Mouse (Mus musculus) megakaryocyte progenitor cell, adult 5-6 weeks (primary cell): Measurements from ENCODE around the gene Tnrc6b. TPM values are rescaled to one million over a fixed set of nuclear protein-coding genes. Genes with fewer than 3 reads are reported as not detected.
"Not testable (repeated sequence)": the region's sequence is repeated elsewhere in the genome, so short reads cannot be mapped to it uniquely, and the experiment has no call there.

Experiments
- ATAC-seq: replicated peaks from 2 replicates; pipeline ENCODE4 v1.8.0; 2016; ENCODE audit warnings: mild to moderate bottlenecking, moderate TSS enrichment, inconsistent platforms; ENCODE audit not compliant: poor library complexity
- total RNA-seq, 2 experiments: library from RNA; stranded (forward) in 1 of 2; stranded (reverse) in 1 of 2; fragments of 157-497, 149-512 nt in 1 of 2; fragments of 200-1000 nt in 1 of 2; gene quantifications; 2 replicates each; pipeline versions ENCODE4 v1.2.3 to v1.2.4; 2015 to 2017

The Tnrc6b gene
- total RNA-seq, 2 experiments from 2014 or later: 46.5 to 46.6 TPM

DNA sequence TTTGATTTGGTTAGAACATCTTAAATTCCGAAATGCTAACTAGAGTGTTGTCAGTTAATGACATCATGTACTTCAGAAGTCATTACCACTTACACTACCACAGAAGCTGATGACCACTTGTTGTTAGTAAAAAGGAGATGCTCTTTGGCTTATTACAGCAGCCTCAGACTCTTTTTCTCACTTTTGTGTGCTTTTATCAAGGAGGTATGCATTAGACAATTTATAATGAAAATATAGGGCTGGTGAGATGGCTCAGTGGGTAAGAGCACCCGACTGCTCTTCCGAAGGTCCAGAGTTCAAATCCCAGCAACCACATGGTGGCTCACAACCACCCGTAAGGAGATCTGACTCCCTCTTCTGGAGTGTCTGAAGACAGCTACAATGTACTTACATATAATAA lies 24.6 kb downstream of the Tnrc6b start:
- ATAC-seq: not testable (repeated sequence)

- peak; percentile 55 for ATAC-seq
These were observed 25.4 kb downstream of the Tnrc6b start for GRCm38 (mm10) chr15:80736553-80736952.

- ATAC-seq: no peak
These were observed 27.1 kb downstream of the Tnrc6b start for GRCm38 (mm10) chr15:80738244-80738643.

DNA sequence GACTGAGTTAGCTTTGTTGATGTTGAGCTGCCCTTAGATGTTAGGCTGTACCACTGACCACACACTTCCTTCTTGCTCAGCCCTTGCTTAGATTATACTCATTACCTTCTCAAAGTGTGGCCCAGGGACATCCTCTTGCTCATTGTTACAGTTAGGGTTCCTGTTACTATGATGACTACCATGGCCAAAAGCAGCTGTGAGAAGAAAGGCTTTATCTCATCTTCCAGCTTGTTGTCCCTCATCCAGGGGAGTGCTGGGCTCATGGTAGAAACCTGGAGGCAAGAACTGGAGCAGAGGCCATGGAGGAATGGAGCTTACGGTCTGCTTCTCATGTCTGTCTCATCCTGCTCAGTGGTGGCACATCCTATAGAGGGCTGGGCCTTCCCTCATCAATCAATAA lies 28.9 kb downstream of the Tnrc6b start:
- ATAC-seq: no peak

- no peak for ATAC-seq
These were observed 30.7 kb downstream of the Tnrc6b start for GRCm38 (mm10) chr15:80741836-80742235.

DNA sequence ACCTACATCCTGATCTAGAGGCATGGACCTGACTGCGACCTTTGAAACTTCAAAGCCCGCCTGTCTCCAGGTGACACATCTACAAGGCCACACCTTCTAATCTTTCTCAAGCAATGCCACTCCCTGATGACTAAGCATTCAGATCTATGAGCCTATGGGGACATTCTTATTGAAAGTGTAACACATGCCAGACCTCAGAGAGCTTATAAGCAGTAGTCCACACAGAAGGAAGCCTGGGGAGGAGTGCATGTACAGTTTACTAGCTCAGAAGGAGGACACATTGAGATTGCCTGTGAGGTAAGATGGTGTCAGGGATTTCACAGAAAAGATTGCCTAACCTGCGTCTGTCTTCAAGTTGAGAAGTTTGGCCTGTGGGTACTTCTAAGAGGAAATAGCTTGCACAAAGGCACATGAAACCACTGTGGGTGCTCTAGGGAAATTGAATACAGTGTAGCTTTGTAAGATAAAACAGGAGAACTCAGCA lies 31.9 kb downstream of the Tnrc6b start:
- peak; percentile 74 for ATAC-seq

DNA sequence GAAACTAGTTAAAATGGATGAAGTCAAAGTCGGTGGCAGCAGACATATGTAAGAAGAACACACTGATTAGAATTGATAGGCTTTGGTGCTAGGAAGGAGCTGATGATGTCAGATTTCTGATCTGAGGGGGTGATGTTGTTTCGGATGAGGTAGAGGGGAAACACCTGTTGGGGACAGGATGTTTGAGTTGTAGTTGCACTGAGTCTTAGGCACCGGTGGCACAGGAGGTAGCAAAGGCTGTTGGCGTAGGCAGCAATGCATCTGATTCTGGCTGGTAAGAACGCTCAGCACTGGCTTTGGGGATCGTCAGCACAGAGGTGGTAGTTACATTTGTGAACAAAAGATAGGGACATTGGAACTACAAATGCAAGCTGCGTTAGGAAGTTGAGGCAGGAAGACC lies 32.5 kb downstream of the Tnrc6b start:
- ATAC-seq: no peak

DNA sequence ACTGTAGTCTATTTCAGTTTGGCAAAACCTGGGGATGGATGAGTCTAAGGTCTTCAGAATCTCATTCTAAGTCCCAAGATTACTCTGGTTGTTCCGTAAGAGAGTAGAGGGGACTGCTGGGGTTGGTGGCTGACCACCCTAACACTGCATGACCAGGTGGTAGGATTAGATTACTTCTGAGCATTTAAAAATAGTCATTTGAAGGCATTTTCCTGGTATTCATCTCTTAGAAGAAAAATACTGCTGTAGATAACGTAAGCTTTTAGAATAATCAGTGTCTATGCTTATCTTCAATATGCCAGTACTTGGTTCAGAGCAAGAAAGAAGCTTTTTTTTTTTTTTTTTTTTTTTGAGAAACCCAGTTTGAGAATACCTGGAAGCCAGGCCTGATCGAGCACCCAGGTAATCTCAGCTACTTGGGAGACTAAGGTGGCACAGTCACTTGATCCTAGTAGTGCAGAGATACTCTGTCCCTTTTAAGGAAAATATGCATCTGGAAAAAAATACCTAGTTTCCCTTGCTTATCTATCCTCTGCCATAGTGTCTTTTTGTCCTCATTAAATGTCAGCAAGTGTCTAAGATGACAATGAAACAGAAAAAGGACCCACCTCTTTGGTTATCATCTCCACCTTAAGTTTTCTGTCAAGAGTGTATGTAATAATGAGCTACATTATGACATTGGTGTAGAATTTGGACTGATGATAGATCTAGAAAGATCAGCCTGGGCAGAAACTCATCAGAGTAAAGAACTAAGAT lies 33.7 kb downstream of the Tnrc6b start:
- peak; percentile 30 for ATAC-seq

- peak; percentile 79 for ATAC-seq
These were observed 37.9 kb downstream of the Tnrc6b start for GRCm38 (mm10) chr15:80748979-80749378.

GRCm38 (mm10) chr15:80753351-80753750 lies 42.2 kb downstream of the Tnrc6b start:
- ATAC-seq: no peak

DNA sequence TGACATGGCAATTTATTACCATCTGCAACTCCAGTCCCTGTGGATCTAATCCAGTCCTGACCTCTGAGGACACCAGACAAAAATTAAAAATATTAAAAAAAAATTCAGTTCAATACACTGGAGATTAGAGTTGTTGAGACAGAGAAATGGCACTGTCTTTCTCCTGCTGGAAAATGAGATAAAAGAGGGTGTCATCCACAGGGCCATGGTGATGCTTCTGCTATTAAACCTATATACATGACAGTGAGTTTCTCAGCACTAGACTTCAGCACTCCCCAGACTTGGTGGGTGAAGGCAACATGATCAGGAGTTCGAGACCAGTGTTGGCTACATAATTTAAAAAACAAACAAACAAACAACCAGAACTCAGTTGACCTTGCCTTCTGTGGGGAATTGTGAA lies 43.0 kb downstream of the Tnrc6b start:
- peak; percentile 39; the same call in 1 of the 2 replicates for ATAC-seq

GRCm38 (mm10) chr15:80759451-80759850 lies 48.3 kb downstream of the Tnrc6b start:
- no peak for ATAC-seq

DNA sequence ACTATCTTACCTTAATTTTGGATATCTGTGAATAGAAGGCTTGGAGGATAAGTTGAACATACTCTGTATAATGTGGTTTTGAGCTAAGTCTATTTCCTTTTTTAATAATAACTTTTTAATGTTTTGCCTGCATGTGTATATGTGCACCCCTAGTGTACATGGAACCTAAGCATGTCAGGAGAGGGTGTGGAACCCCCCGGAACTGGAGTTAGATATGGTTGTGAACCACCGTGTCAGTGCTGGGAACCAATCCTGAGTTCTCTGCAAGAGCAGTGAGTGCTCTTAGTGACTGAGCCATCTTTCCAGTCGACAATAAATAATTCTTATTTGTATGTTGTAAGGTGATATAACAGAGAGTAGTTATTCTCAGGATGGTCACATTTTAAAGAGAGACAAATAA lies 49.4 kb downstream of the Tnrc6b start:
- no peak for ATAC-seq

DNA sequence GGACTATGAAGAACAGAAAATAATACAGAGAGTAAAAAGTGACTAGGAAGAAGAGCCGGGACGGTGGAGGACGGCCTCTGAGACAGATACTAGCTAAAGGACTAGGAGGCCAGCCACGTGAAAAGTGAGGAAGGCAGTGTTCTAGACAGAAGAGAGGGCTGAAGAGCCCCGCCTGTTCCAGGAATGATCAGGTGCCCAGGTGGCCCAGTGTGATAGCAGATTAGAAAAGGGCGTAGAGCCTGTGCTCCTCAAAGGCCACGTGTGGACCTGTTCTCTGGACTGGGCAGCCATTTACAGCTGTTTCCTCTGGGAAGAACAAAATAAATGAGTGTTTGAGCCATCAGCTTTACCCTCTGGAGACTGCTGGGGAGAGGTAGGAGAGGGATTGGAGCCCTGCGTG lies 49.8 kb downstream of the Tnrc6b start:
- ATAC-seq: peak; percentile 97

GRCm38 (mm10) chr15:80762621-80763020 lies 51.5 kb downstream of the Tnrc6b start:
- no peak for ATAC-seq

GRCm38 (mm10) chr15:80764666-80765065 lies 53.6 kb downstream of the Tnrc6b start:
- ATAC-seq: no peak

DNA sequence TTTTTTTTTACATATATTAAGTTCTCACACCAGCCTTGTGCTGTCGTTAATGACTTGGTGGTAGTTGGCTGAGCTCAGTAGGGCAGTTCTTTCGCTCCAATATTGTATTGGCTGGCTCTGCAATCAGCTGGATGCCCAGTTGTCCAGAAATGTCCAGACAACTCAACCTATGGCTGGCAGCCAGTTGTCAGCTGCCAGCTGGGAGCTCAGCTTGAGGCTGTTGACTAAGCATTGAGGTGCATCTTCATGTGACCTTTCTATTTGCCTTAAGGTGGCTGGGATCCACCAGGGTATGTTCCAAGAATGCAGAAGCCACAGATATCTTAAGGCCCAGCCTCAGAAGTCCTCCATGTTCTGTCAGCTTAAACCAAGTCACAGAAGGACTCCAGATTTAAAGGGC lies 54.3 kb downstream of the Tnrc6b start:
- ATAC-seq: no peak

- no peak for ATAC-seq
These were observed 57.1 kb downstream of the Tnrc6b start for GRCm38 (mm10) chr15:80768216-80768615.

GRCm38 (mm10) chr15:80771926-80772441 lies 60.9 kb downstream of the Tnrc6b start:
- no peak; the same call in 1 of the 2 replicates for ATAC-seq

DNA sequence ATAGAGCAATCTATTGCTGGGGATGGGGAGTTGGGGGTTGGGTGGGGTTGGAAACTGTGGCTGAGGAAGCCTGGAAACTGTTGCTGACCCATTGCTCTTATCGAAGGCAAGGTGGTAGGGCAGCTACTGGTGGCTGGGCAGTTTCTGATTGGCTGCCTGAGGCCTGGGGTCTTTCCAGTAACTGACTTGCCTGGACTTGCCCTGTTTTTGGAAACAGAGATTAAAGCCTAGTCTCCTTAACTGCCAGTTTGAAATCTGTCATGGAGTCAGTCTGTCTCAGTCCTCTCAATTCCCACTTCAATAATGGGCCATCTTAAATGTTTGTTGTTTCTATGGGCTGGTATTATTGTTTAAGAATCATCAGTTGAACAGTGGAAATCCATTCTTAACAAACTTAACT lies 63.6 kb downstream of the Tnrc6b start:
- ATAC-seq: no peak

DNA sequence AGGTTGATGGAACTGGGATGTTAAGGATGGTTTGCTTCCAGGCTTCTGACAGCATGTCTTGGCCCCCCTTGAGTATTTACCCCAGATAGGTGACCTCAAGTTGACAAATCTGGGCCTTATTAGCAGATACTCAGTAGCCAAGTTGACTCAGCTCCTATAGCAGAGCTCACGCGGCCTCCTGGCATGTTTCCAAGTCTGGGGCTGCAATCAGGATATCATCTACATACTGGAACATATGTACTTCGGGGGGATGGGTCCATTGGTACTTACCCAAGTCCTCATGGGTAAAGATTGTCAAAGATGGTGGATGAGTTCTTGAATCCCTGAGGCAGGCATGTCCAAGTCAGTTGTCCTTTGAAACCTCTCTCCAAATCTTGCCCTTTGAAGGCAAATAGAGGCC lies 67.9 kb downstream of the Tnrc6b start:
- ATAC-seq: no peak

DNA sequence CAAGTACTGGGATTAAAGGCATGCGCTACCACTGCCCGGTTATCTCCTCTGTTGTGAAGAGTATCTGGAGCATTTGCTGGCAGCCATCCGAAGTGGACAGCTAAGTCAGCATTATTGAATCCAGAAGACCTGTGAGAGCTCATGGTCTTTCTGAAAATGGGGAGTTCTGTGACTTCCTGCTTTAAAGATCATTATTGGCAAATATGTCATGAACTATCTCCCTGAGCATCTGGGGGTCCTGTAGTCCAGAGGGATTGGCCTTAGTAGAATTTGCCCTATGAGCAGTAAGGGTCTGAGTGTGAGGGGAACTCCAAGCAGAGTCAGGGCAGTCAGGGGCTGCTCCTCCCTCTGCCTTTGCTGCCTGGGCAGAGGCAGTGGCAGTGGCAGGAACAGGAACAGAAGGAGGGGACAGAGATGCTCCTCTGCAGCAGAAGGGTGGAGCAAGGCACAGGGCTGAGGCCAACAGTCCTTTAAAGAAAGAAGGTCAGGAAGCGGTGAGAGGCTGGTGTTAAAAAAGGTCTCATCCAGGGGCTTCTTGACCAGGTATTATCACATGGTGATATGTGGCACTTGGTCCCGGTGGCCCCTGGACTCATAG lies 69.1 kb downstream of the Tnrc6b start:
- no peak for ATAC-seq
